Mouse (Mus musculus): ENCODE measurements at regions not wholly inside any gene's neighbourhood (a gene's known extent, or its start where the extent isn't known, plus 50 kb on each side); places are given as distances from the start of the nearest gene placed in this dataset.

DNA sequence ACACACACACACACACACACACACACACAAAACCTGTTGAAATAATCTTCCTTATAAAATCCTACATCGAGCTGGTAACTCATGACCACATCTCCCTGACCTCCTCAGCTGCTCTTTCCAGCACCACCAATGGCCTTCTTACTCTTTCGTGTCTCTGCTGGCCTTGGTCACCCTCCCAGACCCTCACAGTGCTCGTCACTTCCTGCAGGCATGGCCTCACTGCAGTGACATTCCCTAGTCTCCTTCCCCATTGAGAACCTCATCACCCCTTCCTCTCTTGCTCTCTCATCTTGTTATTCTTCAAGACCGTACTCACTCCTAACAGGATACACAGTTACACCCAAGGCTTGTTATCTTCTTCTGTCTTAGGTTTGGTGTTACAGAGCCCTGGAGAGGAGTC, 126.0 kb downstream of the Slc38a4 start:
- Histone ChIP-seq H3K27ac (ENCODE audit: control insufficient read depth, insufficient read depth, low read depth, low read length, poor library complexity) (no peak overlapping the region), H3K4me3 (replicated peaks; ENCODE audit: control insufficient read depth, low read depth, low read length) (no peak overlapping the region), H3K4me1 (ENCODE audit: control insufficient read depth, insufficient read depth, low read length) (peaks cover 3% of the 10 kb centered on the region)
- 59% methylated on average over 4 of the region's 4 CpGs for WGBS
- TF ChIP-seq POLR2A (IDR thresholded peaks at IDR 0.05; ENCODE audit: borderline replicate concordance, control insufficient read depth, low read depth, low read length), result no peak
- TF ChIP-seq CTCF (IDR thresholded peaks at IDR 0.05; ENCODE audit: control insufficient read depth, insufficient read depth, low read length), result no peak

DNA sequence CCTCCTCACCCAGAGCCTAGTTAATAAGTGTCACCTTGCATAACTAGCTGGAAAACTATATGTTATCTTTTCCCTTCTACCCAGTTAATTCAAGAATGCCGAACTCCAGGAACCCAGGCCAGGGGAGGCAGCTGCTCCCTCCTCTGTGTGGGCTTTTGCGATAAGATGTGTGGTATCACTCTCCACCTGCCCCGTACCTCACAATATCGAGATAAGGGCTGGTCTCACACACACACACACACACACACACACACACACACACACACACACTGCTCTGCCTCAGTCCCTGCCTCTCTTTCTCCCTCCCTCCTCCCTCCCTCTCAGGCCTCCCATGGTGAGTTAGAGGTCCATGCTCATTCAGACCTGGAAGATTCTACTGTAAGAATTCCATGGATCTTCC, 127.1 kb downstream of the Slc38a4 start:
- TF ChIP-seq POLR2A (IDR thresholded peaks at IDR 0.05; ENCODE audit: borderline replicate concordance, control insufficient read depth, low read depth, low read length), result no peak
- WGBS, result 56% methylated on average over 4 of the region's 4 CpGs
- no peak overlapping the region for H3K4me3 ChIP-seq (replicated peaks; ENCODE audit: control insufficient read depth, low read depth, low read length)
- peaks cover 3% of the 10 kb centered on the region for H3K4me1 ChIP-seq (ENCODE audit: control insufficient read depth, insufficient read depth, low read length)
- H3K27ac ChIP-seq (ENCODE audit: control insufficient read depth, insufficient read depth, low read depth, low read length, poor library complexity), result no peak overlapping the region

DNA sequence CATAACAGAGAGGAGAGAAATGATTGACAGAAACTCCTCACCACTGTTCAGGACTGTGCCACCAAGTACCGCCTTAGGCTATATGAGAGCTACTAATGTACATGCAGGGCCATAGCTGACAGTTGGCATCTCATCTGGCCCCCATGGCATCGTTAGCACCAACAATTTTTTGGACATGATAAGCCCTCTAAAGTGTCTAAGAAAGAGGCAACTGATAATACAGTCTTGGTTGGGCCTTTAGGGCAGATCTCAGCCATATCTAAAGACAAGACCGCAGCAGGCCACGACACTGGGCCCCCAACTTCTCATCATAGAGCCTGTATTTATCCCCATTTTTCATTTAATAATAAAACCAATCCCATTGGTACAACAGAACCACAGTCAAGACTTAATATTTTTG, 128.1 kb downstream of the Slc38a4 start:
- Histone ChIP-seq H3K27ac (ENCODE audit: control insufficient read depth, insufficient read depth, low read depth, low read length, poor library complexity) (no peak overlapping the region), H3K4me3 (replicated peaks; ENCODE audit: control insufficient read depth, low read depth, low read length) (no peak overlapping the region), H3K4me1 (ENCODE audit: control insufficient read depth, insufficient read depth, low read length) (peaks cover 3% of the 10 kb centered on the region)
- TF ChIP-seq POLR2A (IDR thresholded peaks at IDR 0.05; ENCODE audit: borderline replicate concordance, control insufficient read depth, low read depth, low read length) (no peak), CTCF (IDR thresholded peaks at IDR 0.05; ENCODE audit: control insufficient read depth, insufficient read depth, low read length) (no peak)
- 71% methylated on average over 4 of the region's 4 CpGs for WGBS

- no peak overlapping the region for H3K4me3 ChIP-seq (replicated peaks; ENCODE audit: control insufficient read depth, low read depth, low read length)
- H3K27ac ChIP-seq (ENCODE audit: control insufficient read depth, insufficient read depth, low read depth, low read length, poor library complexity), result no peak overlapping the region
- TF ChIP-seq POLR2A (IDR thresholded peaks at IDR 0.05; ENCODE audit: borderline replicate concordance, control insufficient read depth, low read depth, low read length) (no peak), CTCF (IDR thresholded peaks at IDR 0.05; ENCODE audit: control insufficient read depth, insufficient read depth, low read length) (no peak)
- 71% methylated on average over 1 of the region's 1 CpGs for WGBS
- H3K4me1 ChIP-seq (ENCODE audit: control insufficient read depth, insufficient read depth, low read length), result peaks cover 3% of the 10 kb centered on the region
These were observed 129.1 kb downstream of the Slc38a4 start for GRCm38 (mm10) chr15:96926660-96927059.

- Histone ChIP-seq H3K4me1 (ENCODE audit: control insufficient read depth, insufficient read depth, low read length) (no peaks in the 10 kb centered on the region), H3K27ac (ENCODE audit: control insufficient read depth, insufficient read depth, low read depth, low read length, poor library complexity) (no peak overlapping the region), H3K4me3 (replicated peaks; ENCODE audit: control insufficient read depth, low read depth, low read length) (no peak overlapping the region)
- TF ChIP-seq POLR2A (IDR thresholded peaks at IDR 0.05; ENCODE audit: borderline replicate concordance, control insufficient read depth, low read depth, low read length), result no peak
- no peak for TF ChIP-seq CTCF (IDR thresholded peaks at IDR 0.05; ENCODE audit: control insufficient read depth, insufficient read depth, low read length)
- WGBS, result 84% methylated on average over 7 of the region's 7 CpGs
These were observed 139.2 kb downstream of the Slc38a4 start for GRCm38 (mm10) chr15:96916586-96916985.

- WGBS, result 79% methylated on average over 10 of the region's 10 CpGs
- no peak for TF ChIP-seq CTCF (IDR thresholded peaks at IDR 0.05; ENCODE audit: control insufficient read depth, insufficient read depth, low read length)
- TF ChIP-seq POLR2A (IDR thresholded peaks at IDR 0.05; ENCODE audit: borderline replicate concordance, control insufficient read depth, low read depth, low read length), result no peak
- H3K4me3 ChIP-seq (replicated peaks; ENCODE audit: control insufficient read depth, low read depth, low read length), result no peak overlapping the region
- no peak overlapping the region for H3K27ac ChIP-seq (ENCODE audit: control insufficient read depth, insufficient read depth, low read depth, low read length, poor library complexity)
- H3K4me1 ChIP-seq (ENCODE audit: control insufficient read depth, insufficient read depth, low read length), result no peaks in the 10 kb centered on the region
These were observed 140.2 kb downstream of the Slc38a4 start for GRCm38 (mm10) chr15:96915544-96915943.

DNA sequence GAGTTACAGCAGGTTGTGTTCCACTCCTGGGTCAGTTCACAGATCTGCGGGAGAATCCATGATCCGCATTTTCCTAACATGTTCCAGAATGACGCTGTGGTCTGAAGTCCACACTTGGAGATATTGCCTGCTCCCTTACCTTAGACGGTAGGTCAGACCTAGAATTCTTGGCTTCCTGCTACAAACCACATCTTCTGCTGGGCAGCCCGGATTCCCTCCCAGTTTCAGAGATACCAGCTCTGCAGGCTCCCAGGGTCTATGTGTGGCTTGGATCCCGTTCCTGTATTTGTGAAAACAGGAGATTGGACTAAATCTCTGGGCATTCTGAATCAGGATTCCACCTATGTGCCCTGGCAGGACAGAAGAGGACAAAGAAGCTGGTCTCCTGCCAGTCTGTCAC, 140.8 kb downstream of the Slc38a4 start:
- TF ChIP-seq CTCF (IDR thresholded peaks at IDR 0.05; ENCODE audit: control insufficient read depth, insufficient read depth, low read length) (no peak), POLR2A (IDR thresholded peaks at IDR 0.05; ENCODE audit: borderline replicate concordance, control insufficient read depth, low read depth, low read length) (no peak)
- H3K4me3 ChIP-seq (replicated peaks; ENCODE audit: control insufficient read depth, low read depth, low read length), result no peak overlapping the region
- no peak overlapping the region for H3K27ac ChIP-seq (ENCODE audit: control insufficient read depth, insufficient read depth, low read depth, low read length, poor library complexity)
- H3K4me1 ChIP-seq (ENCODE audit: control insufficient read depth, insufficient read depth, low read length), result no peaks in the 10 kb centered on the region
- WGBS, result 75% methylated on average over 6 of the region's 6 CpGs

GRCm38 (mm10) chr15:96905520-96905919, 150.2 kb downstream of the Slc38a4 start:
- no peaks in the 10 kb centered on the region for H3K4me1 ChIP-seq (ENCODE audit: control insufficient read depth, insufficient read depth, low read length)
- no peak for TF ChIP-seq POLR2A (IDR thresholded peaks at IDR 0.05; ENCODE audit: borderline replicate concordance, control insufficient read depth, low read depth, low read length)
- no peak for TF ChIP-seq CTCF (IDR thresholded peaks at IDR 0.05; ENCODE audit: control insufficient read depth, insufficient read depth, low read length)
- WGBS, result 83% methylated on average over 4 of the region's 4 CpGs
- no peak overlapping the region for H3K27ac ChIP-seq (ENCODE audit: control insufficient read depth, insufficient read depth, low read depth, low read length, poor library complexity)
- no peak overlapping the region for H3K4me3 ChIP-seq (replicated peaks; ENCODE audit: control insufficient read depth, low read depth, low read length)

DNA sequence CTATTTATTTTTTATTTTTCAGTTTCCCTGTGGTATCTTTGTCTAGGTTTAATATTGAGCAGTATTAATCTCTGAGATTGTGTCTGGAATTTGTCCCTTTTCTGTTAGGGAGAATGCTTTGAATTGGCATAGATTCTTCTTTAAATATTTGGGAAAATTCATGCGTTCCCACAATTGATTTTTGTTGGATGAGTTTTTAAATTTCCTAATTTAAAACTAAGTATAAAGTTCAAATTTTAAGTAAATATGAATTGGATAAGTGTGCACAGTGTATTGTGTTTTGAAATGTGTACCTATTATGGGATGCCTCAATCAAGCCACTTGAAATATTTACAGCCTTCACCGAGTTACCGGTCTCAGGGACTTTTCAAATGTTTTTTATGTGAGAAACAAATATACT, 152.3 kb downstream of the Slc38a4 start:
- Histone ChIP-seq H3K27ac (ENCODE audit: control insufficient read depth, insufficient read depth, low read depth, low read length, poor library complexity) (no peak overlapping the region), H3K4me1 (ENCODE audit: control insufficient read depth, insufficient read depth, low read length) (no peaks in the 10 kb centered on the region), H3K4me3 (replicated peaks; ENCODE audit: control insufficient read depth, low read depth, low read length) (no peak overlapping the region)
- TF ChIP-seq POLR2A (IDR thresholded peaks at IDR 0.05; ENCODE audit: borderline replicate concordance, control insufficient read depth, low read depth, low read length) (no peak), CTCF (IDR thresholded peaks at IDR 0.05; ENCODE audit: control insufficient read depth, insufficient read depth, low read length) (no peak)
- WGBS, result 84% methylated on average over 3 of the region's 3 CpGs

Data from bone marrow, adult 2 months (tissue).